Mouse (Mus musculus) megakaryocyte-erythroid progenitor cell, adult 5 weeks (primary cell): ENCODE results near the gene Prlh. TPM values are rescaled to one million over a fixed set of nuclear protein-coding genes. Genes with fewer than 3 reads are reported as not detected.

Source experiments
- polyA plus RNA-seq: library from polyadenylated mRNA; stranded (reverse); fragments of >175 nt; gene quantifications from 2 replicates; pipeline ENCODE4 v1.2.3, GENCODE M21; 2012

Gene Prlh
- polyA plus RNA-seq = not detected in 2 replicates

GRCm38 (mm10) chr1:90952808-90953207 is at the start of gene Prlh:
Gene Prlh, plus strand, starts transcription at chr1:90953108.

GRCm38 (mm10) chr1:90914948-90915569 is 37.8 kb upstream of the Prlh start, which contains the start of gene Mlph:
Gene Mlph, plus strand, starts transcription at chr1:90915085.

GRCm38 (mm10) chr1:90969347-90969784 is 16.5 kb downstream of the Prlh start, which contains the start of gene Rab17:
Gene Rab17, minus strand, starts transcription at chr1:90969661.

GRCm38 (mm10) chr1:90998268-90998890 is 45.5 kb downstream of the Prlh start, which contains the start of gene Lrrfip1:
Gene Lrrfip1, plus strand, starts transcription at chr1:90998737.

Other genes with a start within 250 kb of the Prlh start
- 0.01 TPM in 1 of 2 replicates, not detected in the other for gene Col6a3, start 109.1 kb upstream of the Prlh start, polyA plus RNA-seq
- gene Mlph, start 38.0 kb upstream of the Prlh start, polyA plus RNA-seq = 0.37 and 0.54 TPM in 2 replicates
- gene Rab17, start 16.6 kb downstream of the Prlh start, polyA plus RNA-seq = 2.4 and 2.8 TPM in 2 replicates
- gene Lrrfip1, start 45.6 kb downstream of the Prlh start, polyA plus RNA-seq = 32.0 and 49.6 TPM in 2 replicates
- gene Rbm44, start 192.0 kb downstream of the Prlh start, polyA plus RNA-seq = 0.06 and 0.10 TPM in 2 replicates
- 239 and 288 TPM in 2 replicates for gene Ramp1, start 226.7 kb downstream of the Prlh start, polyA plus RNA-seq